Mouse (Mus musculus) heart, postnatal 0 days (tissue): Measurements from ENCODE around the gene Clns1a. TPM values are rescaled to one million over a fixed set of nuclear protein-coding genes. Genes with fewer than 3 reads are reported as not detected.

ENCODE experiments used
- ATAC-seq: fragments of 200-750 bp; cut with Nextera tagmentation; 2 replicates; pipeline ENCODE4 v1.8.0; 2017; ENCODE audit warnings: low read depth, moderate number of reproducible peaks, moderate library complexity; ENCODE audit not compliant: insufficient read depth
- DNase-seq: peaks from one replicate; pipeline ENCODE4 v3.0.0-alpha.2; 2016; ENCODE audit warnings: low spot score
- H3K27ac ChIP-seq: fragments of 300-500 bp; sonication (generic); 2 replicates; pipeline ENCODE4 v1.5.1; 2014; ENCODE audit warnings: low read depth, mild to moderate bottlenecking
- H3K27me3 ChIP-seq: fragments of 300-500 bp; sonication (generic); 2 replicates; pipeline ENCODE4 v1.6.1; 2014; ENCODE audit warnings: low read length, mixed read lengths; ENCODE audit not compliant: control insufficient read depth, insufficient read depth
- H3K36me3 ChIP-seq: fragments of 300-500 bp; sonication (generic); replicated peaks from 2 replicates; pipeline ENCODE4 v1.6.1; 2014; ENCODE audit warnings: low read length, mixed read lengths; ENCODE audit not compliant: control insufficient read depth, insufficient read depth
- H3K4me1 ChIP-seq: fragments of 300-500 bp; sonication (generic); 2 replicates; pipeline ENCODE4 v1.6.1; 2014; ENCODE audit warnings: antibody characterized with exemption; ENCODE audit not compliant: control insufficient read depth, insufficient read depth
- H3K4me2 ChIP-seq: fragments of 300-500 bp; sonication (generic); 2 replicates; pipeline ENCODE4 v1.6.1; 2014; ENCODE audit warnings: low read depth, mild to moderate bottlenecking, low read length, moderate library complexity
- H3K4me3 ChIP-seq: fragments of 300-500 bp; sonication (generic); 2 replicates; pipeline ENCODE4 v1.5.1; 2014; ENCODE audit warnings: low read depth, low read length
- H3K9ac ChIP-seq: fragments of 300-500 bp; sonication (generic); replicated peaks from 2 replicates; pipeline ENCODE4 v1.6.1; 2014; ENCODE audit warnings: low read depth, low read length, mixed read lengths
- H3K9me3 ChIP-seq: fragments of 300-500 bp; sonication (generic); replicated peaks from 2 replicates; pipeline ENCODE4 v1.6.1; 2016; ENCODE audit warnings: low read length; ENCODE audit not compliant: control insufficient read depth
- CTCF ChIP-seq: IDR thresholded peaks from 2 replicates; pipeline ENCODE4 v1.5.1; 2016; ENCODE audit warnings: antibody characterized with exemption, control low read depth, low read depth
- EP300 ChIP-seq: IDR thresholded peaks from 2 replicates; pipeline ENCODE4 v1.6.1; 2016; ENCODE audit warnings: antibody characterized with exemption, low read depth
- WGBS: fragments of 180-500 bp; shearing (Covaris S2); extraction: QIAGEN DNeasy Blood & Tissue Kit; methylation state at CpG from one replicate; pipeline ENCODE4 v1.1.7; 2014; 5-methylcytosine and 5-hydroxymethylcytosine counted together
- polyA plus RNA-seq: library from polyadenylated mRNA; unstranded; fragments of >200 nt; fragmentation: Nextera tagmentation; extraction: Ambion mirVana; gene quantifications from 2 replicates; pipeline ENCODE4 v1.2.1, GENCODE M21; 2015
- total RNA-seq: library from RNA; depleted of rRNA; stranded (reverse); fragments of >200 nt; gene quantifications from 2 replicates; pipeline ENCODE4 v1.2.3, GENCODE M21; 2014; ENCODE audit warnings: low replicate concordance

The Clns1a gene
- total and polyA plus RNA-seq, 2 experiments from 2014 or later, result 37.1 to 60.5 TPM

DNA sequence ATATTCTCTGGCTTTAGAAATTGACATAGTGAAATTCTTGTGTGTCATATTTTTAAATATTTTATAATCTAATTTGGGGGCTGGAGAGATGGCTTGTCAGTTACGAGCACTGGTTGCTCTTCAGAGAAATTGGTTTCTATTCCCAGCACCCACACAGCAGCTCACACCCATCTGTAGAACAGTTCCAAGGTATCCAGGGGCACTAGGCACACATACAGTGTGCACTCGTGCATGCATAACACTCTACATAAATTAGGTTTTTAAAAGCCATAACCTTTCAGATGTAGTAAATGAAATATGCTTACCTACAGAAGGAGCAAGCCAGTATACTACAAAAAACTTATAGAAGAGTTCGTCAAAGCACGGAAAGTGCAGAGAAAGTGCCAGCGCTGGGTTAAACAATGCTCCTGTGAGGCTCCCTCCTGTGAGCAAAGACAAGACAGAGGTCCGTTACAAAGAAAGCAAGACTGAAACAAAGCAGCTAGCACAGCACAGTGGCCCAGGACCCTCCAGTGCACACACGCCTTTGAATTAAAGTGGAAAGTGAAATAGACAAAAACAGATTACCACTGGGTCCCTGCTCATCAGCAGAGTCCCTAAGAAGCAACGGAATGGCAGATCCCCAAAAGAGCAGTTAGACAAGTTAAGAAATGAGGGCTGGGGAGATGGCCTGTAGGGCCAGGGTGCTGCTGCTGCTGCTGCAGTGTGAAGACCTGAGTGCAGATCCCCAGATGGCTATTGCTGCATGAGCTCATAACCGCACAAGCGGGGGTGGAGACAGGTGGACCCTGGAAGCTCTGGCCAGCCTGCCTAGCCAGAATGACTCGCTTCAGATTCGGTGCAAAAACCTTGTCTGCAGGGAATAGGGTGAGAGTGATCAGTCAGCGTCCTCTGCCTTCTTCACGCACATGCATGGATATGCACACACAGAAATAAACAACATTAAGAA, 32.5 kb downstream of the Clns1a start:
- no peak overlapping the region; the same call in 1 of the 2 replicates for H3K27ac ChIP-seq
- ATAC-seq, result no peak
- WGBS, result 76% methylated on average over 14 of the region's 14 CpGs
- no peak overlapping the region for H3K9ac ChIP-seq
- H3K4me1 ChIP-seq, result no peaks in the 10 kb centered on the region
- peaks cover 6% of the 10 kb centered on the region; the same call in 1 of the 2 replicates for H3K36me3 ChIP-seq
- no peaks in the 10 kb centered on the region for H3K27me3 ChIP-seq
- H3K9me3 ChIP-seq, result no peaks in the 10 kb centered on the region
- no peak overlapping the region; the same call in 1 of the 2 replicates for H3K4me2 ChIP-seq
- H3K4me3 ChIP-seq, result no peak overlapping the region
- TF ChIP-seq CTCF, result no peak
- no peak for TF ChIP-seq EP300
- DNase-seq, result no peak

DNA sequence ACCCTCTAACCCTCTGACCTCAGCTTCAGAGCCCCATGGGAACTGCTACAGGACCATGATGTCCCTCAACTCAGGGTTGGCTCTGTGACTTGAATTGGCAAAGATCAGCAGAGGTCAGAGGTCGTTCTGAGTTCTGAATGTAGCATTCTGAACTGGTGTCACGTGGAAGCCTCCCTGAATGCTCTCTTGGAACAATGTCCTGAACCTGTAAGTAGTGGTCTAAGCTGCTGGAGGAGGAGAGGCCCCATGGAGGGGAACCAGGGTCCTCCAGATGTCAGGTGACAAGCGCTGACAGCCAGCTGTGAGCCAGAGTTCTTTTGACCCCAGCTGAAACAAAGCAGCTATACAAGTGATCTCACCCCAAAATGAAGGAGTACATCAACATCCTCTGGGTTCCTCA, 34.0 kb downstream of the Clns1a start:
- Histone ChIP-seq H3K4me3 (no peak overlapping the region), H3K4me1 (no peaks in the 10 kb centered on the region), H3K27me3 (no peaks in the 10 kb centered on the region), H3K36me3 (peaks cover 6% of the 10 kb centered on the region; the same call in 1 of the 2 replicates), H3K4me2 (no peak overlapping the region), H3K9ac (no peak overlapping the region), H3K9me3 (no peaks in the 10 kb centered on the region), H3K27ac (peak overlapping the region; percentile 20; the same call in 1 of the 2 replicates)
- no peak for ATAC-seq
- 60% methylated on average over 3 of the region's 3 CpGs for WGBS
- no peak for DNase-seq
- TF ChIP-seq EP300, result no peak
- TF ChIP-seq CTCF, result no peak

DNA sequence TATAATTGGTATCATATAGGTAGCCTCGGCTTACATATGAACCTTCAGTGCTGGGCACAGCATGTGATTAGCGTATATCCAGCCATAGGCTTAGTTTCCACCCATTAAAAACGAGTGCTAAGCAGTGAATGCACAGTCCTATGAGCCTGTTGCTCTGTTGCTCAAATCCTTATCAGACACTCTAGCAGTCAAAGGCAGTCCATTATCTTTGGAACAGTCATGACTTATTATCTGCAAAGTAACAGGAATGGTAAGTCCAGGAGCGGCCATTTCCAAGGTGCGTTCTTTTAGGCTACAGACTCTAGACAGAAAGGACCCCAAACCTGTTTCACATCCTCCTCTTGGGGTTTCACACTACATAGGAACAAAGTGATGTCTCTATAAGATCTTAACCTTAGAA, 37.2 kb downstream of the Clns1a start:
- WGBS, result 67% methylated on average over 5 of the region's 5 CpGs

DNA sequence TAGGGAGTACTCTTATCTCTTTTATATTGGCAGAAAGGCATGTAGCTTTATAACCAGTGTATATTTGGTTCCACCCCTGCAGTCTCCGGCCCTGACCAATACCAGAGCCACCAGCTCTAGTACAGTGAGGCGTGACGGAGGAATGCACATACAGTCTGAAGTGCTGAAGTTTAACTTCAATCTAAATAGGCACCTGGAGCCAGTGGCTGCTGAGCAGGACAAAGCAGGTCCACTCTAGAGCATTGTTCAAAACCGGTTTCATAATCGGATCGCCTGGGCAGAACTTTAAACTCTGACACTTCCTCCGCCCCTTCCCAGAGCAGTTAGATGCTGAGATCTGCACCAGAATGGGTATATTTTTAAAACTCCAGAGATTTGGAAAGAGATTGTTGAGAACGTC, 38.6 kb downstream of the Clns1a start:
- peak overlapping the region; percentile 62; the same call in 1 of the 2 replicates for H3K4me3 ChIP-seq
- TF ChIP-seq EP300, result no peak
- no peak for TF ChIP-seq CTCF
- H3K9me3 ChIP-seq, result no peaks in the 10 kb centered on the region
- H3K36me3 ChIP-seq, result no peaks in the 10 kb centered on the region
- no peaks in the 10 kb centered on the region for H3K27me3 ChIP-seq
- WGBS, result 64% methylated on average over 8 of the region's 8 CpGs
- no peak for DNase-seq
- no peak for ATAC-seq
- no peak overlapping the region for H3K9ac ChIP-seq
- H3K4me1 ChIP-seq, result no peaks in the 10 kb centered on the region
- no peak overlapping the region for H3K4me2 ChIP-seq
- no peak overlapping the region for H3K27ac ChIP-seq

More for the DNA sequence above, 37.2 kb downstream of the Clns1a start:
- H3K27ac ChIP-seq, result no peak overlapping the region
- H3K4me1 ChIP-seq, result no peaks in the 10 kb centered on the region
- H3K4me3 ChIP-seq, result no peak overlapping the region; the same call in 1 of the 2 replicates
- TF ChIP-seq CTCF, result no peak
- no peak for TF ChIP-seq EP300
- H3K27me3 ChIP-seq, result no peaks in the 10 kb centered on the region
- ATAC-seq (no peak), DNase-seq (no peak)
- H3K36me3 ChIP-seq, result no peaks in the 10 kb centered on the region
- H3K9ac ChIP-seq, result no peak overlapping the region
- H3K4me2 ChIP-seq, result peak overlapping the region; percentile 15; the same call in 1 of the 2 replicates
- no peaks in the 10 kb centered on the region for H3K9me3 ChIP-seq

DNA sequence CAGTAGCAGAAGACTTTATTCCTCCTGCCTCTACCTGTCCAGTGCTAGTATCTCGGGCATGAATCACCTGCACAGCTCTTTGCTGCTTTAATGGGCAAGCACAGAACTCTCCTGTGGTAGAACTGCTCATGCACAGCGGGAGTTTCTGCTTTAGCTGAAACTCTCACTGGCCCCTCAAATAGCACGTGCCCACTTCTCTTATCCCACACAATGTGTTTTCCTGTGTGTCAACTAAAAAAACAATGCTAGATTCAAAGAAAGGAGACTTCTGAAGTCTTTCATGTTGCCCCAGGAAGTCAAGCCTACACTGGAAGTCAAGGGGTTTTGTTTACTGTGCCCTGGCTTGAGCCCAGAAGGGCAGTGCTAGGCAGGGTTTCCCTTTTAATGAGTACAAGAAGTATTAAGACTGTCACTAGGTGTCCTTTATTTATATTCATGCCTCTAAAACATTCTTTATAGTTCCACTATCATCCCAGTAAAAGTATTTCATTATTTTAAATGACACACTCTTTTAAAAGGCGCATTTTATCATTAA, 39.5 kb downstream of the Clns1a start:
- H3K4me2 ChIP-seq, result no peak overlapping the region
- WGBS, result 56% methylated on average over 4 of the region's 4 CpGs

More for the DNA sequence above, 39.5 kb downstream of the Clns1a start:
- no peaks in the 10 kb centered on the region for H3K4me1 ChIP-seq
- no peak for ATAC-seq
- H3K9ac ChIP-seq, result no peak overlapping the region
- H3K27me3 ChIP-seq, result no peaks in the 10 kb centered on the region
- TF ChIP-seq CTCF (no peak), EP300 (no peak)
- peak overlapping the region; percentile 62; the same call in 1 of the 2 replicates for H3K4me3 ChIP-seq
- H3K27ac ChIP-seq, result no peak overlapping the region
- no peaks in the 10 kb centered on the region for H3K9me3 ChIP-seq
- no peak for DNase-seq
- no peaks in the 10 kb centered on the region for H3K36me3 ChIP-seq
